In the genomic region with DNA sequence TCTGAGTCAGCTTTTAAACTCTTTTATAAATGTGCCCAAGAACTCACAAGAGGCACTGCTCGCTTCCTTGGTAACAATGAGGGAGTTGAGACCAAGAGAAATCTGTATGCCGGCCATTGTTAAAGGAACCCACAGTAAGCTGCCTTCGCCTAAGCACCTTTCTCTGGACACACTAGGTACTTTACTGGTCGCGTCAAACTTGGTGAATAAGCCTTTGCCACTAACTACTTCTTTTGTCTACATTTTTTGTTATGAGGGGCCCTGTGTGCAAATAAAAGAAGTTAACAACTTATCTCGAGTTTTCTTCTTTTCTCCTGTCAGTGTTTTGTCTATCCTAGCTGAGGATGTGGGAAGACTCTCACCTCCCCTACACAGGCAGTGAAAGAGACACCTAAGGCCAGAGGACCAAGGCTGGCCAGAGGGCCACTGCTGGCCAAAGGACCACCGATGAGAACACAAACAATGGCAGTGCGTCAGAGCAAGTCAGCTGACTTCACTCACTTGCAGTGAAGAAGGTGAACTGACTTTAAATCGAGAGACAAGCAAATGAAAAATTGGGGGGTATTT, we compare ENCODE assay signal across 16 mouse cellular contexts. TPM values are rescaled to one million over a fixed set of nuclear protein-coding genes. Genes with fewer than 3 reads are reported as not detected.
DNase-seq lines count a peak whose midpoint lies in the region; ATAC-seq and TF ChIP-seq lines count a peak whose summit lies in the region.
"Had no signal": no experiment of that assay in that cellular context is flagged by ENCODE, and none has a peak within 500 bp of the region (broad histone marks: within the 10 kb centered on the region; RNA-seq: fewer than 3 reads in every experiment).

No protein-coding gene starts in this region.

- H3K27me3 ChIP-seq in heart, embryonic 13.5 days (replicated peaks): no peaks in the 10 kb centered on the region
- no peaks in the 10 kb centered on the region for H3K27me3 ChIP-seq in lung, postnatal 0 days (replicated peaks; ENCODE audit: insufficient read depth, low read length)
- H3K27me3 ChIP-seq: limb, embryonic 15.5 days; neural tube, embryonic 13.5 days had no signal

- H3K4me2 ChIP-seq in heart, embryonic 13.5 days: no peak overlapping the region
- peak overlapping the region; percentile 34 for H3K4me2 ChIP-seq in lung, postnatal 0 days (replicated peaks; ENCODE audit: low read depth, low read length)
- H3K4me2 ChIP-seq: limb, embryonic 15.5 days; neural tube, embryonic 13.5 days had no signal

- peaks cover 89% of the 10 kb centered on the region for H3K4me1 ChIP-seq in heart, embryonic 13.5 days
- no peaks in the 10 kb centered on the region for H3K4me1 ChIP-seq in lung, postnatal 0 days (ENCODE audit: insufficient read depth, low read depth, low read length)
- H3K4me1 ChIP-seq in lung, adult 2 months (ENCODE audit: control insufficient read depth, insufficient read depth, low read length): no peaks in the 10 kb centered on the region

- no peak overlapping the region for H3K4me3 ChIP-seq in heart, embryonic 13.5 days
- H3K4me3 ChIP-seq in lung, postnatal 0 days (ENCODE audit: low read depth, low read length): no peak overlapping the region
- H3K4me3 ChIP-seq in lung, adult 2 months (replicated peaks; ENCODE audit: extremely low read depth, low read depth, low read length): no peak overlapping the region
- H3K4me3 ChIP-seq: limb, embryonic 15.5 days; neural tube, embryonic 13.5 days had no signal

- ATAC-seq in heart, embryonic 13.5 days (ENCODE audit: extremely low read depth, insufficient number of reproducible peaks, low FRiP score, low TSS enrichment): no peak
- no peak for ATAC-seq in lung, postnatal 0 days
- ATAC-seq in inflammation-experienced regulatory T-cells, adult 6 months: peak; percentile 5
- ATAC-seq: liver, postnatal 0 days had no signal

- WGBS in heart, embryonic 13.5 days: 80% methylated on average over 9 of the region's 9 CpGs
- WGBS in lung, postnatal 0 days: 56% methylated on average over 9 of the region's 9 CpGs
- WGBS in lung, adult 2 months: 63% methylated on average over 9 of the region's 9 CpGs

- no peaks in the 10 kb centered on the region for H3K9me3 ChIP-seq in heart, embryonic 13.5 days
- no peaks in the 10 kb centered on the region for H3K9me3 ChIP-seq in lung, postnatal 0 days (ENCODE audit: low read length)
- H3K9me3 ChIP-seq: limb, embryonic 15.5 days; neural tube, embryonic 13.5 days had no signal

- DNase-seq in heart, postnatal 10 days: no peak
- DNase-seq in lung, postnatal 0 days (ENCODE audit: low spot score): no peak
- no peak for DNase-seq in lung, adult 2 months
- peak; percentile 27 for DNase-seq in NIH3T3 (ENCODE audit: low read depth)
- DNase-seq in adrenal gland, postnatal 10 days: no peak
- DNase-seq: cerebellum, adult 11 months; cerebellum, postnatal 25 days; gastrocnemius, postnatal 25 days; liver, postnatal 0 days; right cerebral cortex, postnatal 14 days; thymus, postnatal 36 days had no signal

- H3K36me3 ChIP-seq in heart, embryonic 13.5 days: no peaks in the 10 kb centered on the region
- H3K36me3 ChIP-seq in lung, postnatal 0 days (ENCODE audit: insufficient read depth, low read length): no peaks in the 10 kb centered on the region
- H3K36me3 ChIP-seq: limb, embryonic 15.5 days; neural tube, embryonic 13.5 days had no signal

- no peak for TF ChIP-seq CTCF in lung, postnatal 0 days (IDR thresholded peaks at IDR 0.05)
- no peak for TF ChIP-seq CTCF in lung, adult 2 months (IDR thresholded peaks at IDR 0.05; ENCODE audit: insufficient read depth, low read length)

- TF ChIP-seq POLR2A in lung, adult 2 months (IDR thresholded peaks at IDR 0.05; ENCODE audit: borderline replicate concordance, extremely low read depth, low read depth, low read length): no peak

- H3K27ac ChIP-seq in heart, embryonic 13.5 days (replicated peaks): peak overlapping the region; percentile 56
- peak overlapping the region; percentile 15 for H3K27ac ChIP-seq in lung, postnatal 0 days (ENCODE audit: low read length)
- H3K27ac ChIP-seq: left cerebral cortex, adult 2 months; limb, embryonic 15.5 days; neural tube, embryonic 13.5 days had no signal

- intact Hi-C loops in heart, postnatal 10 days (cut with DNase I): no loop called here

- H3K9ac ChIP-seq in heart, embryonic 13.5 days: no peak overlapping the region
- no peak overlapping the region for H3K9ac ChIP-seq in lung, postnatal 0 days (replicated peaks; ENCODE audit: low read depth)
- H3K9ac ChIP-seq: limb, embryonic 15.5 days; liver, postnatal 0 days; neural tube, embryonic 13.5 days had no signal

- TF ChIP-seq EP300 in lung, postnatal 0 days (IDR thresholded peaks at IDR 0.05): no peak

RNA-seq across cellular contexts. Expression of gene Dapp1, which starts 18.0 kb away (rescaled TPM):
- polyA plus RNA-seq in heart, embryonic 13.5 days (2015; fragmentation: Nextera tagmentation; extraction: Ambion mirVana): 13.0 and 14.5 TPM in 2 replicates
- total RNA-seq in heart, postnatal 10 days (2021): 1 to 10 TPM; 4.0 to 5.2 TPM
- polyA plus RNA-seq in lung, postnatal 0 days (2015; fragmentation: Nextera tagmentation; extraction: Ambion mirVana): 7.9 and 8.9 TPM in 2 replicates
- polyA plus RNA-seq in lung, adult 2 months (2012; rRNA removed): 4.5 and 7.1 TPM in 2 replicates
- polyA plus RNA-seq in inflammation-experienced regulatory T-cells, adult 6 months (2017; shearing (Covaris generic)): 10 to 100 TPM; 74.8 to 86.0 (median 84.5) TPM
- 1 to 10 TPM; 5.9 to 7.1 TPM for total RNA-seq in adrenal gland, postnatal 10 days (2021)
